Mouse (Mus musculus) adrenal gland, adult (tissue): ENCODE results near the gene Slc25a16.
"Not testable (repeated sequence)": the region's sequence is repeated elsewhere in the genome, so short reads cannot be mapped to it uniquely, and the experiment has no call there.

Experiments used
- DNase-seq, 2 experiments: peaks; one replicate each; pipeline ENCODE4 v3.0.0; 2022 to 2023; ENCODE audit warnings: low spot score in 1 of 2; ENCODE audit not compliant: inconsistent age in 2 of 2

Gene Slc25a16

DNA sequence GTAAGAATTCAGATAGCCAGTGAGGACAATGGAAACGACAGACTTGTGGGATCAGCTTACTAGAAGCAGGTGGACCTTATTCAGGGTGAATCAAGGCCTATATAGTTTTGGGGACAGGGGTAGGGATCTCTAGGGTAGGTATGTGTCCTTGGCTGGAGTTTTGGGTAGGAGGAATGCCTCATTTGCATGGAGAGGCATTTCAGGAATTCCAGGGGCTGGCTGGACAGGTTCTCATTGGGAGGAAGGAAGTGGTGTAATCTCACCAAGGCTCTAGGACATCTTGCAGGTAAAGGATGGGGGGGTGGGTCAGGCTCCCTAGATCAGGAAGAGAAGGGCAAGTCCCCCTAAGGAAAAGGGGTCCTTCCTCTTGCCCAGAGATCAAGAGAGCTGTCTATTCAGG lies 17.6 kb upstream of the Slc25a16 start:
- no peak for DNase-seq

DNA sequence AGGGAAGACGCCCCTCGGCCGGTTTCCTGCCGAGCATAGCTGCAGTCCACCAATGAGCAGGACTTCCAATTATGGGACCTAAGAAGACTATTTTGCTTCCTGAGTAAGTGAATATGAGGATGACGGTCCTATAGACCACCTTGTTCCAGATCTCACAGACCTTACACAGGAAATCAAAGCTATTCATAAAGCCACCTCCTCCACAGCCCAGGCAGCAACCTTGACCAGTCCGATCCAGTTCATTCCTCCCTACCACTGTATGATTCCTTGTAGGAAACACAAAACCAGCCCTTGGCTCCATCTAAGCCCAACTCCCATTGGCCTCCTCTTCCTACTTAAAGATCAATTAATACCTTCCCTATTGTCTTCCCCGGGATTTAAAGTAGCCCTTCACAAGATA lies 14.1 kb upstream of the Slc25a16 start:
- DNase-seq, result no peak

DNA sequence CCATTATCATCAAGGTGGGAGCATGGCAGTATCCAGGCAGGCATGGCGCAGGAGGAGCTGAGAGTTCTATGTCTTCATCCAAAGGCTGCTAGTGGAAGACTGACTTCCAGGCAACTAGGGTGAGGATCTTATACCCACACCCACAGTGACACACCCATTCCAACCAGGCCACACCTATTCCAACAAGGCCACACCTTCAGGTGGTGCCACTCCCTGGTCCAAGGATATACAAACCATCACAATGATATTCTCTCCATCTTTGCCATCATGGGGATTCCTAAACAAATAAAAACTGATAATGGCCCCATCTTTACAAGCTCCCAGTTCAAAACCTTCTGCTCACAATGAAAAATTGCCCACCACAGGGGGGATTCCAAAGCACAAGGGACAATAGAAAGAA lies 11.5 kb upstream of the Slc25a16 start, which contains the start of gene Tet1:
TSS of gene Tet1 (minus strand) at position 101 of the 400 bp plus-strand sequence.
- DNase-seq, result not testable (repeated sequence)

DNA sequence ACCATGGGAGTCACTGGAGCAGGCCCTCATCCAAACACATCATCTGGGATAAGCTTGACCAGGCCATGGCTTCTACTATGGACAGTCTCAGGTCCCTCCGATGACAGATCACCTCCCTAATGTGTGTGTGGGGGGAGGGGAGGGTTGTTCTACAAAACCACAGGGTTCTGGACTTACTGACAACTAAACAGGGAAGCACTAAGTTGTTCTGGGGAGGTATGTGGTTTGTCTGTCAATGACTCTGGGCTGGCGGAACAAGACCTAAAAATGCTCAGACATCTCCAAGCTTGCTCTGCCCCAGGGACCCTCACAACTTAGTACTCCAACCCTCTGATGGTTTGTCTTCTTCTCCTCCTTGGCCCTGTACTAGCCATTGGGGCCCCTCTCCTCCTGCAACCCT lies 9.3 kb upstream of the Slc25a16 start:
- DNase-seq, result no peak

DNA sequence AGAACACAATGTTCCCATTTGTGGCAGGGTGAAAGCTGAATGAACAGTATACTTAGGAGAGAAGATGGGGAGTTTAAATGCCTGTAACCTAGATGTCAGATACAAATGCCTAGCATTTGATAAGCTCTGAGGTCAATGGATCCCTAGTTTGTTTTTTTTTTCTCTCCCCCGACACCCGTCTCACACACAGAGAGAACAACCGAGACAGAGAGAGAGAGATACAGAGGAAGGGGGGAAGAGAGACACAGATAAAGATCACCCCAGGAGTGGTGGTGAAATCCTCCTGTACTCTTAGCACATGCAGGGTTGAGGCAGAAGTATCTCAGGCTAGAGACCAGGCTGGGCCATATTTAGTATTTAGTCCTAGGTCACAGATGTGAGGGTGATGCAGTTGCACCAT lies 1.4 kb upstream of the Slc25a16 start:
- DNase-seq, result no peak

DNA sequence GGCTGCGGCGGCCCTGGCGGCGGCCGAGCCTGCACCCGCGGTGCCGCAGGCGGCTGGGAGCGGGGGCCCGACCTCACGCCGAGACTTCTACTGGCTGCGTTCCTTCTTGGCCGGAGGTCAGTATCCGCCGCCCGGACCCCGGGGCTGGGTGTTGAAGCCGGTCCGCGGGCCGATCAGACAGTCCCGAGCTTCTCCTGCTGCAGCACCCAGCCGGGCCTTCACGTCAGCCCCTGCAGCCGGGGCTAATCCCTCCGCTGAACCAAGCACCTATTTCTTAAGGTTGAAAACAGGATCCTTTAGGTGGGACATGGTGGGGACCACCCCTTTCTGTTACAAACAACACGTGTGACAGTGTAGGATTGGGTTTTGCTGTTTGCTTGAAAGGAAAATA lies 328 bp downstream of the Slc25a16 start:
- no peak for DNase-seq

DNA sequence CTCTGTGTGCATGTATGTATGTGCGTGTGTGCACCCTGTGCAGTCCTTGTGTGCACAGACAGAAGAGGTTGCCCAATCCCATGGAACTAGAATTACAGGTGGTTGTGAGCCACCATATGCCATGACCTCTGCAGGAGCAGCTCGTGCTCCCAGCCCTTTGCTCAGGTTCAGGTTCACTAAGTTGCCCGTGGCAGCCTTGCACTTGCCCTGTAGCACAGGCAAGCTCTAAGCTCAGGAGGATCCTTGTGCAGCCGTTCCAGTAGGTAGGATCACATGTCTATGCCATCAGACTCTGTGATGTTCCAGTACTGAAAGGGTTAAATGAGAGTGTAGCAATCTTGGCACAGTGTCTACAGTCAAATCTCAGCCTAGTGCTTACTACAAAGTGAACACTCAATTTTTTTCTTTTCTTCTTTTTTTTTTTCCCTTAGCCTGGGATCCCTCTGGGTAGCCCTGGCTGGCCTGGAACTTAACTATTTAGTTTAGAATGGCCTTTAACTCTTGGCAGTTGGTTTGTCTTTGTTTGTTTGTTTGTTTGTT lies 3.7 kb downstream of the Slc25a16 start:
- DNase-seq, result no peak

DNA sequence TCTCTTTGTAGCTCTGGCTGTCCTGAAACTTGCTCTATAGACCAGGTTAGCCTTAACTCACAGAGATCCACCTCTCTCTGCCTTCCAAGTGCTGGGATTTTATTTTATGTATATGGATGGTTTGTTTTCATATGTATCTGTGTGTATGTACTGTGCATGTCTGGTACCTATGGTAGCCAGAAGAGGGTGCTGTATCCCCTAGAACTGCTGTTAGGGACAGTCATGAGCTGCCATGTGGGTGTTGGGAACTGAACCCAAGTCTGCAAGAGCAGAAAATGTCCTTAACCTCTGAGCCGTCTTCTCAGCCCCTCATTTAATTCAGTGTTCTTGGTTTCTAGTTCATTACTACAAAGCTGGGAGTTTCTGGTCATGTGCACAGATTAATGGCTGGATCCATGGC lies 11.9 kb downstream of the Slc25a16 start:
- DNase-seq, result no peak

DNA sequence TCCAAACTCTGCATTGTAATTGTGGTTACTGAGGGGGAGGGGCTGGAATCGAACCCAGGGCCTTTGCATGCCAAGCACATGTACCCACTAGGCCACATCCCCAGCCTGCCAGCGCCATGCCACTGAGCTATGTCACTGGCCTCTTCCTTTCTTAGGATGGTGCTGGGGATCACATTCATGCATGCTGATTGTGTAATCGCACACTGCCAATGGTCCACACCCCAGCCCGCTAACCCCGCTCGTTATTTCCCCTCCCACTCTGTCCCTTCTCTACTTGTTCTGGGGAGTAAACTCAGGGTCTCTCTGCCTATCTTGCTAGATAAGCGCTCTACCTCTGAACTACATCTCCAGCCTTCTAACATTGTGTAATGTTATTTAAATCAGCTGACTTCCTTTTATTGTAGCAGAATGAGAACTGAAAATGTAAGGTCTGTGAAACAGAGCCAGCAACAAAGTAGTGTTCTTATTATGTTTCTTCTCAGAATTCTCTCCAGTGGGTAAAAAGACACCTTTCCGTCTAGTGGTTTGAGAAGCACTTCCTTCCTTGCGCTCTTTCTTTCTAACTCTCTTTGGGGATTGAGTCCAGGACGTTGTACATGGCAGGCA lies 24.6 kb downstream of the Slc25a16 start:
- DNase-seq, result no peak

DNA sequence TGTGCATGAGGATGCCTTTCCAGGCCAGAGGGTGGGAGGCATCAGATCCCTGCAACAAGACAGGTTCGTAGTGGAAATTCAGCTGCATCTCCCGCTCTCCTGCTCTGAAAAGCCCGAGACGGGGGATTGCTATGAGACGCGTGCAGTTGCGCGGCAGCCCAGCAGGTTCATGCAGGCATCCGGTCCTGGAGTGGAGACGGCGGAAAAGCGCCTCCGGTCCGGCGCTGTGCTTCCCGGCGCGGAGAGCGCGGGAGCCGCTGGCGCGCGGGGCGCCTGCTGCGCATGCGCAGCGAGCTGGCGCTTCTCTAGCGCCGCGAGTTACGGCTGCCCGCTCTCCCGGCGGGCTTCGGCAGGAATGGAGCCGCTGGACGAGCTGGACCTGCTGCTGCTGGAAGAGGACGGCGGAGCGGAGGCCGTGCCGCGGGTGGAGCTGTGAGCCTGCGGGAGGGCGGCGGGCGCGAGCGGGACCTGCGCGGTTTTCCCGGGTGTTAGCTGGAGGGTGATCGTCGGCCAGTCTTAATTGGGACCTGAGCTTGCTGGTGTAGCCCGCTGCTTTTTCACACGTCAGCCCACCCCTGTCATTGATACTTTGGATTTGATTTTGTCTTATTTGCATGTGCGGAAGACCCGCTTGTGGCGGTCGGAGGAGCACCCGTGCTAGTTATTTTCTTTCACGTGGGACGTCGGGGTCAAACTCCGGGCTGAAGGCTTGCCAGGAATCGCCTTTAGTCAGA lies 26.5 kb downstream of the Slc25a16 start, which contains the start of gene Dna2:
TSS of gene Dna2 (plus strand) at position 289 of the 734 bp plus-strand sequence.
- peak; percentile 83 to 91 for DNase-seq

DNA sequence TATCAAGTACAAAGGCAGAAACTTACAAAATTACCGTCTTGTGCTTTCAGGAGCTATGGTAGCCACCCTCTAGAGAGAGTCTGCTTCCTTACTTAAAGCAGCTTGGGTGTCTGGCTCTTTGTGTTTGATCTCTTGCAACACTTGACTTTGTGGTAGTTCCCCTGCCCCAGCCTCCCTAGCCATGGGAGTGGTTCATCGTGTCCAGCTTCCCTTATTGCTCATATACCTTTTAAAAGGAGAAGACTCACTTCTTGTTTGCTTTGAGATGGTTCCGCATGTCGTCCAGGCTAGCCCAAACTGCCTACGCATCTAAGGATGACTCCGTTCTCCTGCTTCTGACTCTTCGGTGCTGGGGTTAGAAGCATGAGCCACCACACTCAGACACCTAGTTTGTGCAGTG lies 28.1 kb downstream of the Slc25a16 start:
- DNase-seq, result no peak

DNA sequence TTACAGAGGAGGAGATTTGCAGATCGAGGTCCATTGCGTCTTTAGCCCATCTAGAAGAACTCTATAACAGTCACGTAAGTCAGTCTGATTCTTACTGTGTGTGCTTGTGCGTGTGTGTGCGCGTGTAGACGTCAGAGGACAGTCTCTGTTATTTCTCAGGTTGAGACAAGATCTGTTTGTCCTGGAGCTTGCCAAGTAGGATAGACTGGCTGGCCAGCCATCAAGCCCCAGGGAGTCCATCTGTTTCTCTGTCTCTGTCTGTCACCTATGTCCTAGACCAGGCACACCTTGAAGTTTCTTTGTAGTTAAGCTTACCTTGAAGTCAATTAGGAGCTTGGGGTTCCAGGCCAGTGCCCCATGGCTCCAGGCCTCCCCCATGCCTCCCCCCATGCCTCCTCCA lies 43.5 kb downstream of the Slc25a16 start:
- no peak for DNase-seq

DNA sequence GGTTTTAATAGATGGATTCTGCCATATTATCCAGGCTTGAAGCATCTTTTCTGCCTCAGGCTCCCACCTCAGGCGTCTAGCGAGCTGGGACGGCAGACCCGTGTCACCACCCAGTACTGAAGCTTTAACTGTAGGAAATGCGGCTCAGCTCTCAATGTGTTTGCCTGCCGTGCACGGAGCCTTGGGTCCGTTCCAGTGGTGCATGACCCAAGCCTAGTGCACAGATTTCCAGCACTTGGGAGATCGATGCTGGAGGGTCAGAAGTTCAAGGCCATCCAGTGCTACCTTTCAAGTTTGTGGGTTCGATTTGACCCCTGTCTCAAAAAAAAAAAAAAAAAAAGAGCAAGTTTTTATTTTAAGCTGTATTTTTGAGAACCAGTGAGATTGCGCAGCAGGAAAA lies 45.4 kb downstream of the Slc25a16 start:
- no peak for DNase-seq

DNA sequence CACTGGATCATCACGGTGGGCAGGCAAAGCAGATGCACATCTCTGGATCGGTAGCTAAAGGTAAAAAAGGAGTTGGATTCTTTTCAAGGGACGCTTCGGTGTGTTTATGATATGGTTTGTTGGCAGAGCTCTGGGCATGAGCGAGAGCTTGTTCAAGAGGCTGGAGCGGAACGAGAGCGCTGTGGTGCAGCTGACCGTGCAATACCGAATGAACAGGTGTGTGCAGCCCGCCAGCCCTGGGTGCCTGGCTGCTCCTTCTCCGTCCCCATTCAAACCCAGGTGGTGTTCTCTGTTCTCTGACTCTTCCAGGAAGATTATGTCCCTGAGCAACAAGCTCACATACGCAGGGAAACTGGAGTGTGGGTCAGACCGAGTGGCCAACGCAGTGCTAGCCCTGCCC lies 45.9 kb downstream of the Slc25a16 start:
- no peak for DNase-seq

DNA sequence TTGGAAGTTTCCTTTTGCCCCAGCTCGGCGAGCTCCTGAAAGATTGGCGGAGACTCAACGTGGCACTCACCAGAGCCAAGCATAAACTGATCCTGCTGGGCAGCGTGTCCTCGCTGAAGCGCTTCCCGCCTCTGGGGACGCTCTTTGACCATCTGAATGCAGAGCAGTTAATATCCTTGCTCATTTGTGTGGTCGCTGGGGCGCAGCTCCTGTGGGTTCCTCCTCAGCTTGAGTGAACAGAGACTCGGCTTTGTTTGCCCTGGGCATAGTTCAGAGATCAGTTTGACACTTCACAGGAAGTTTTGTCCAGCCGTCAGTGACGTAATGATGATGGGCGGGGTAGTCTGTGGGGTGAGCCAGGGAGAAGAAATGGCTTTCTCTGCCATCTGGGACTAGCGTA lies 51.4 kb downstream of the Slc25a16 start:
- DNase-seq, result no peak

DNA sequence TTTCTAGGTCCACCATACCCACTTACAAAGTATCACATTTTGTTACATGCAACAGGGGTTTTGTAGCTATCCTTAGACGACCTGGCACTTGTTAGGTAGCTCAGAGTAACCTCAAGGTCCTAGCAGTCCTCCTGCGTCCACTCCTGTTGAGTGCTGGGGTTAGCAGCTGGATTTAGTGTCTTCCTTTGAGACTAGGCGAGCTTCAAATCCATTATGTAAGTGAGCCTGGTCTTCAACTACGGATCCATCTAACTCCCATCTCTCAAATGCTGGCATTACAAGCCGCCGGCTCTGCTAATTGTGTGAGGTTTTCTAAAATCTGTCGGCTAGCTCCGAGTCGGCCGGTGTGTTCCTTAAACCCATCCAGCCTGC lies 59.2 kb downstream of the Slc25a16 start:
- no peak for DNase-seq

DNA sequence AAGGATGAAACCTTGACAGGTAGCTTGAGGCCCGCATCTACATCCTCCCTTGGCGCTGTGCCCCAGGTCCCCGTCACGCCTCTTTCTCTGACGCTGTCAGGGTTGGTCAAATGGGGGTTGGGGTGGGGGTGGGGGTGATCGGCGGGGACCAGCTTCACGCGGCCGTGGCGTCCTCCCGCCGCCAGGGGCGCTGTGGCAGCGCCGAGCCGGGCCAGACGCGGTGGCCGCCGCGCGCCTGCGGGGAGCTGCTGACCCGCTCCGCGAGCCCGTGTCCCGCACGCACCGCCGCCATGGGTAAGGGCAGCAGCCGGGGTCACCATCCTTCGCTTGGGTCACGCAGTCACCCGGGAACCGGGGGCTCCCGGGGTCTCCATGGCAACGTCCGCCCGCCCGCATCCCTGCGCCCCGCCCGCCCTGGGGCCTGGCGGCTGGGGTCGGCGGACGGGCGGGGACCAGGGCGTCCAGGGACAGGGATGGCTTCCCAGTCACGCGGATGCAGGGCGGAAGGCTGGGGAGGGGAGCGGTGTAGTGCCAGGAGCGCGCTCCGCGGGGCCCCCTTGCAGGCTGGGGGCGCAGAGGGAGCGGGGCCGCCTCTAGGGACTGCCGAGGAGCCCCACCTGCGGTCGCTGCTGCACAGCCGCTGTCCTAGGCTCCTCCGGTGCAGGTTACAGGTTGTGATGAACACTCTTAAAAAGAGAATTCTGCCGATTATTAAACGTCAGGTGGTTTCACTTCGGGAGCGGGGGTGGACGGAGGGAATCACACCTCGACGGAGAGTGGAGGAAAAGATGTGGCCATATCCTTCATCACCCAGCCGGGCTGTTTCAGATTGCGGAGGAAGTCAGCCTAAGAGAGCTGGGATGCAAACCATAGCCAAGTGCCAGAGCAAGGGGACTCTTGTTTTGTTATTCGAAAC lies 59.9 kb downstream of the Slc25a16 start, which contains the start of gene Rufy2:
TSS of gene Rufy2 (plus strand) at position 185 of the 916 bp plus-strand sequence.
- DNase-seq, result peak; percentile 83 to 93

DNA sequence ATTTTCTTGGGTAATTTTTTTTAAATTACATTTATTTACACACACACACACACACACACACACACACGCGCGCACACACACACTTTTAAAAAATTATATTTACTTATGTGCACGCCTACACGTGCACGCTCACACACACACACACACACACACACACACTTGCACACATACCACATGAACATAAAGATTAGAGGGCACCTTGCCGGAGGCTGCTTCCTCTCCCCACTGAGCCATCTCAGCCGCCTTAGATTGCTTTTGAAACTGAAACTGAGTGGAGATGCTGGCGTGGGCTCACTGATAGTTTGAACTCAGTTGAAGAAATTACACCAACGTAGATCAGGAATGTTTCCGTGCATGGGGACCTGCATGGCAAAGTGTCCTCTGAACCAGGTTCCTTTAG lies 63.6 kb downstream of the Slc25a16 start:
- DNase-seq, result no peak

DNA sequence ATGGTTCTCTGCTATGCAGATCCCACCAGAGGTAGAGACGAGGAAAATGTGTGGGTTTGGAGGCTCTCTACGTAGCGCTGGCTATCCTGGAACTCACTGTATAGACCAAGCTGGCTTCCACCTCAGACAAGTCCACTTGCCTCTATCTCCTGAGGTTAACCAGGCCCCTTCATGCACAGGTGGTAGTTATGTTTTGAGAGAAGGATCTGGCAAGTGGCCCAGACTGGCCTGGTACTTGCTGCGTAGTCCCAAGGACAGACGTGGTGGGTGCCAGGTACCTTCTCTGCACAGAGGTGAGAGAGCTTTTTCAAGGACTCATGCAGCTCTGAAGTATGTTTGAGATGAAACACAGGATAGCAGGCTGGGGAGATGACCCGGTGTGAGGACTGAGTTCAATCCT lies 64.1 kb downstream of the Slc25a16 start:
- DNase-seq, result no peak

DNA sequence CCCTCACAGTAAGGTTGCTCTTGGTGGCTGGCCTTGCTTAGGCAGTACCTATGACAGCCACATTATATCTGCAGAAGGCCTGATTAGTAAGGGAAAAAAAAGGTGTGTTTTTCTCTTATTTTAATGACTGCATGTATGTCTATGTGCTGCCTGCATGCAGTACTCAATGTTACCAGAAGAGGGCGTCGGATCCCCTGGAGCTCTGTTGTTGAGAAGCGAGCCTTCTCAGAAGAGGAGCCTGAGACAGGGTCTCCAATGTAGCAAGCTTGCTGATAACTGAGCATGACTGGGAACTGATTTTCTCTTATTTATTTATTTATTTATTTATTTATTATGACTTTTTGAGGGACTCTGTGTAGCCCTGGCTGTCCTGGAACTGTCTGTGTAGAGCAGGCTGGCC lies 66.9 kb downstream of the Slc25a16 start:
- DNase-seq, result peak in 1 of 2 experiments; percentile 50

DNA sequence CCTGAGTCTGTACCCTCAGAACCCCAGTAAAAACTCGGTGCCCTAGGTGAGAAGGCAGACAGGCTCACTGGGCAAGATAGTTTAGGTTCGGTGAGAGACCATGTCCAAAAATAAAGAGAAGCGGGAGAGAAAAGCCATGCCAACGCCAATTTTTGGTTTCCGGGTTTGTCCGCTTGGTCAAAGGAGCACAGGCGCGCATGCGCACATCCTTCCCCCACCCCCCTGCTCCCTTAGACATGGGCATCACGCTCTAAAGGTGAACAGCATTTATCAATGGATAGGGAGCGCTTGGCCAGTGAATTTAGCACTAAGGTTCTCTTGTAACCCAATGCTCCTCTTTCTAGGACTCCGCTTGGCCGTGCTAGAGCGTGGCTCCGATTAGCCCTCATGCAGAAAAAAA lies 70.2 kb downstream of the Slc25a16 start:
- no peak for DNase-seq
